Mouse (Mus musculus): ENCODE measurements around the gene Rrp7a.

DNA sequence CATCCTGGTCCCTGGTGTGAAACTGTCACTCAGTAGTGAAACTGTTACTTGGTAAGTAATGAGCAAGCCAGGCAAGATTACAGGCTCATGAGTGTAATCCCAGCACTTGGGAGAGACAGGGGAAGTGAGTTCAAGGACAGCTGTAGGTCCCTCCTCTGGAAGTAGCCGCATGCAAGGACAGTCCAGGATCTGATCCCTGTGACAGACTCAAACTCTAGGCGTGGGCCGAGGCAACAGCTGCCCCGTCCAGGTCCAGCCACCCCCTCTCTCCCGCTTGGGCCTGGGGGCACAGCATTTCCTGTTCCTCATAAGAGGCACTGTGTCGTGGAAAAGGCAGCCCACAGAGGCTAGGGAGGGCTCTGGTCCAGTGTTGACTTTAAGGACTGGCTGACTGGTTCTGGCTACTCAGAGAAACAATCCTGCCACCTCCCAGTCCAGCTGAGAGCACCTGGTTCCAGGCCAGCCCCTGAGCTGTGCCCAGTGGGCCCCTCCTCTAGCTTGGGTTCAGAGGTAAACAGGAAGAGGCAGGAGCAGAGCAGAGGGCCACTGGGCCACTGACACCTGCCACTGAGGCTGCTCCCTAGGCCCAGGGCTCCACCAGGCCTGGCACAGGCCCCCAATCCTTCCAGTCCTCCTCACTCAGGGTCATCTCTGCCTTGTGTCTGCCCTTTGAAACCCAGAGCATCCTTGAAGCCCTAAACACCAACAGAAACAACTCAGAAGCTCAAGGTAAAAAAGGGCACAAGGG is 33.2 kb upstream of the Rrp7a start:
- TF ChIP-seq CTCF (IDR thresholded peaks at IDR 0.05; ENCODE audit: extremely low read depth, insufficient read depth, insufficient read length, insufficient replicate concordance) (no peak), POLR2A (IDR thresholded peaks at IDR 0.05; ENCODE audit: low read depth, low read length) (no peak)
